Mouse (Mus musculus) embryonic facial prominence, embryonic 14.5 days (tissue): ENCODE data around the gene Cyp19a1. TPM values are rescaled to one million over a fixed set of nuclear protein-coding genes. Genes with fewer than 3 reads are reported as not detected.

ENCODE experiments used
- ATAC-seq: fragments of 200-750 bp; cut with Nextera tagmentation; 2 replicates; pipeline ENCODE4 v1.8.0; 2017; ENCODE audit warnings: low read depth, moderate number of reproducible peaks, moderate TSS enrichment
- DNase-seq: peaks from one replicate; pipeline ENCODE4 v3.0.0-alpha.2; 2015; ENCODE audit warnings: low spot score
- H3K27ac ChIP-seq: fragments of 300-500 bp; sonication (generic); replicated peaks from 2 replicates; pipeline ENCODE4 v1.5.1; 2014; ENCODE audit warnings: low read depth, mild to moderate bottlenecking, low read length, moderate library complexity
- H3K27me3 ChIP-seq: fragments of 300-500 bp; sonication (generic); replicated peaks from 2 replicates; pipeline ENCODE4 v1.6.1; 2014; ENCODE audit warnings: low read length; ENCODE audit not compliant: control insufficient read depth, insufficient read depth
- H3K36me3 ChIP-seq: fragments of 300-500 bp; sonication (generic); 2 replicates; pipeline ENCODE4 v1.6.1; 2014; ENCODE audit warnings: low read length, mixed read lengths; ENCODE audit not compliant: control insufficient read depth, insufficient read depth
- H3K4me1 ChIP-seq: fragments of 300-500 bp; sonication (generic); 2 replicates; pipeline ENCODE4 v1.6.1; 2014; ENCODE audit warnings: antibody characterized with exemption, low read length; ENCODE audit not compliant: control insufficient read depth, insufficient read depth
- H3K4me2 ChIP-seq: fragments of 300-500 bp; sonication (generic); 2 replicates; pipeline ENCODE4 v1.6.1; 2014; ENCODE audit warnings: low read depth, mild to moderate bottlenecking, low read length, moderate library complexity, mixed read lengths
- H3K4me3 ChIP-seq: fragments of 300-500 bp; sonication (generic); 2 replicates; pipeline ENCODE4 v1.5.1; 2014; ENCODE audit warnings: low read depth, mild to moderate bottlenecking, low read length
- H3K9ac ChIP-seq: fragments of 300-500 bp; sonication (generic); 2 replicates; pipeline ENCODE4 v1.6.1; 2014; ENCODE audit warnings: low read depth, mild to moderate bottlenecking, low read length, moderate library complexity, mixed read lengths
- H3K9me3 ChIP-seq: fragments of 300-500 bp; sonication (generic); 2 replicates; pipeline ENCODE4 v1.6.1; 2016; ENCODE audit warnings: low read length; ENCODE audit not compliant: control insufficient read depth
- WGBS: fragments of 180-500 bp; shearing (Covaris S2); extraction: QIAGEN DNeasy Blood & Tissue Kit; methylation state at CpG from one replicate; pipeline ENCODE4 v1.1.7; 2014; 5-methylcytosine and 5-hydroxymethylcytosine counted together
- polyA plus RNA-seq: library from polyadenylated mRNA; unstranded; fragments of >200 nt; fragmentation: Nextera tagmentation; extraction: Ambion mirVana; gene quantifications from 2 replicates; pipeline ENCODE4 v1.2.1, GENCODE M21; 2014

The Cyp19a1 gene
- polyA plus RNA-seq, 1 experiment from 2014 or later: not detected

GRCm38 (mm10) chr9:54139191-54139590 lies 128.7 kb downstream of the Cyp19a1 start:
- no peak overlapping the region for H3K9ac ChIP-seq
- H3K27me3 ChIP-seq: no peaks in the 10 kb centered on the region
- 90% methylated on average over 1 of the region's 1 CpGs for WGBS

More at GRCm38 (mm10) chr9:54139191-54139590, 128.7 kb downstream of the Cyp19a1 start:
- H3K27ac ChIP-seq: no peak overlapping the region
- no peaks in the 10 kb centered on the region for H3K36me3 ChIP-seq
- ATAC-seq: no peak
- DNase-seq: no peak
- no peaks in the 10 kb centered on the region for H3K4me1 ChIP-seq
- H3K4me2 ChIP-seq: no peak overlapping the region
- H3K4me3 ChIP-seq: no peak overlapping the region
- no peaks in the 10 kb centered on the region for H3K9me3 ChIP-seq

Other genes with a start within 250 kb of the Cyp19a1 start
- 0.93 and 1.1 TPM in 2 replicates for gene Tnfaip8l3, start 199.7 kb downstream of the Cyp19a1 start, polyA plus RNA-seq
- gene Gldn, start 18.4 kb upstream of the Cyp19a1 start, polyA plus RNA-seq: 0.59 and 0.72 TPM in 2 replicates
- gene Dmxl2, start 233.5 kb upstream of the Cyp19a1 start, polyA plus RNA-seq: 7.7 and 8.3 TPM in 2 replicates